Mouse (Mus musculus) thymus, adult 2 months (tissue): ENCODE data around the gene Gm10100.
"Not testable (repeated sequence)": the region's sequence is repeated elsewhere in the genome, so short reads cannot be mapped to it uniquely, and the experiment has no call there.

ENCODE experiments used
- CTCF ChIP-seq: fragments of 200-500 bp; IDR thresholded peaks from 2 replicates; pipeline ENCODE4 v1.5.1; 2012; ENCODE audit warnings: mild to moderate bottlenecking, control low read depth, low read length, moderate library complexity, borderline replicate concordance; ENCODE audit not compliant: control insufficient read depth, poor library complexity, insufficient read depth; ENCODE audit errors: extremely low read depth
- POLR2A ChIP-seq: fragments of 200-500 bp; IDR thresholded peaks from 2 replicates; pipeline ENCODE4 v1.6.1; 2012; ENCODE audit warnings: mild to moderate bottlenecking, low read length, control low read depth, moderate library complexity; ENCODE audit not compliant: control insufficient read depth, poor library complexity, insufficient read depth; ENCODE audit errors: extremely low read depth

DNA sequence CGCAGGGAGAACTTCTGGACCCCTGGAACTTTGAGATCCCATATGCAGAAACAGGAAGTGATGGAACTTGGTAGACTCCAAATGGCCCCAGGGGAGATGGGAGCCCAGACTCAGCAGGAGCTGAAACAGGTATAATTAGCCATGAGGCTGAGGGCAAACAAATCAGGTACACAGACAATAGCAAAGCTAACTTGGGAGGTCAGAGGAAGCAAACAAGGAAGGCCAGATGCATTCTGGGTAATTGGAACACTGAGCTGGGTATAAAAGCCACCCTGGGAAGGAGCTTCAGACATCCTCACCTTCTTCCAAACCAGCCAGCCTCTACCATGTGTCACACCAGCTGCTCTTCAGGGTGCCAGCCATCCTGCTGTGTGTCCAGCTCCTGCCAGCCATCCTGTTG is 6.0 kb upstream of the Gm10100 start, which contains the start of gene Krtap12-1:
- TF ChIP-seq POLR2A, CTCF: not testable (repeated sequence)
